Mouse (Mus musculus) MEL (cell line): ENCODE results near the gene Ganc. TPM values are rescaled to one million over a fixed set of nuclear protein-coding genes. Genes with fewer than 3 reads are reported as not detected.

Source experiments
- DNase-seq: peaks from one replicate; pipeline ENCODE4 v3.0.0; 2011; ENCODE audit warnings: low read depth, low spot score
- H3K27ac ChIP-seq: 2 replicates; pipeline ENCODE4 v1.5.1; 2012; ENCODE audit warnings: low read depth, mild to moderate bottlenecking, control low read depth, low read length, moderate library complexity; ENCODE audit not compliant: control insufficient read depth
- H3K27me3 ChIP-seq, 2 experiments: fragments of 150-350 bp in 1 of 2; sonication (generic) in 1 of 2; 2 replicates each; pipeline ENCODE4 v1.6.1; 2012; ENCODE audit warnings: low read length in 2 of 2, mild to moderate bottlenecking in 2 of 2, improper control_type of control experiment in 1 of 2, moderate library complexity in 1 of 2; ENCODE audit not compliant: insufficient read depth in 2 of 2, control insufficient read depth in 1 of 2
- H3K36me3 ChIP-seq, 2 experiments: 2 replicates each; pipeline ENCODE4 v1.6.1; 2012 to 2014; ENCODE audit warnings: low read length in 2 of 2, improper control_type of control experiment in 1 of 2, inconsistent platforms in 1 of 2, mild to moderate bottlenecking in 1 of 2; ENCODE audit not compliant: insufficient read depth in 2 of 2, control insufficient read depth in 1 of 2
- H3K4me1 ChIP-seq, 2 experiments: fragments of 150-350 bp in 1 of 2; sonication (generic) in 1 of 2; 2 replicates each; pipeline ENCODE4 v1.6.1; 2012; ENCODE audit warnings: low read length in 2 of 2, improper control_type of control experiment in 1 of 2, mild to moderate bottlenecking in 1 of 2; ENCODE audit not compliant: insufficient read depth in 2 of 2, control insufficient read depth in 1 of 2
- H3K4me3 ChIP-seq, 2 experiments: fragments of 150-350 bp in 1 of 2; sonication (generic) in 1 of 2; 2 replicates each; pipeline ENCODE4 v1.5.1; 2012; ENCODE audit warnings: low read depth in 2 of 2, low read length in 2 of 2, mild to moderate bottlenecking in 2 of 2, moderate library complexity in 2 of 2, control low read depth in 1 of 2, improper control_type of control experiment in 1 of 2; ENCODE audit not compliant: control insufficient read depth in 1 of 2, insufficient read depth in 1 of 2
- H3K79me2 ChIP-seq: 2 replicates; pipeline ENCODE4 v1.6.1; 2012; ENCODE audit warnings: mild to moderate bottlenecking, low read length, moderate library complexity; ENCODE audit not compliant: control insufficient read depth, poor library complexity, insufficient read depth
- H3K9ac ChIP-seq: 2 replicates; pipeline ENCODE4 v1.6.1; 2012; ENCODE audit warnings: low read depth, mild to moderate bottlenecking, control low read depth, low read length, moderate library complexity; ENCODE audit not compliant: control insufficient read depth, poor library complexity, severe bottlenecking
- H3K9me3 ChIP-seq: fragments of 150-350 bp; sonication (generic); replicated peaks from 2 replicates; pipeline ENCODE4 v1.6.1; 2012; ENCODE audit warnings: mild to moderate bottlenecking, low read length, improper control_type of control experiment, moderate library complexity; ENCODE audit not compliant: insufficient read depth
- BHLHE40 ChIP-seq: IDR thresholded peaks from 2 replicates; pipeline ENCODE4 v1.6.1; 2012; ENCODE audit warnings: low read depth, mild to moderate bottlenecking, inconsistent platforms, low read length, improper control_type of control experiment, borderline replicate concordance
- CHD1 ChIP-seq: IDR thresholded peaks from 2 replicates; pipeline ENCODE4 v1.6.1; 2012; ENCODE audit warnings: low read depth, mild to moderate bottlenecking, inconsistent platforms, low read length, improper control_type of control experiment
- CHD2 ChIP-seq: IDR thresholded peaks from 2 replicates; pipeline ENCODE4 v1.6.1; 2011; ENCODE audit warnings: low read length, improper control_type of control experiment
- CTCF ChIP-seq, 3 experiments: IDR thresholded peaks in 2 of 3; conservative IDR thresholded peaks in 1 of 3; 2 replicates each; pipeline ENCODE4 v1.5.1; 2011 to 2012; ENCODE audit warnings: low read length in 3 of 3, low read depth in 2 of 3, mild to moderate bottlenecking in 2 of 3, improper control_type of control experiment in 1 of 3, inconsistent platforms in 1 of 3, mixed read lengths in 1 of 3, moderate library complexity in 1 of 3; ENCODE audit not compliant: control insufficient read depth in 1 of 3, insufficient read depth in 1 of 3, poor library complexity in 1 of 3, severe bottlenecking in 1 of 3
- E2F4 ChIP-seq: IDR thresholded peaks from 2 replicates; pipeline ENCODE4 v1.6.1; 2011; ENCODE audit warnings: low read depth, low read length, improper control_type of control experiment, borderline replicate concordance
- ETS1 ChIP-seq: IDR thresholded peaks from 2 replicates; pipeline ENCODE4 v1.6.1; 2012; ENCODE audit warnings: low read depth, mild to moderate bottlenecking, inconsistent platforms, low read length, improper control_type of control experiment, moderate library complexity
- GABPA ChIP-seq: IDR thresholded peaks from 2 replicates; pipeline ENCODE4 v1.6.1; 2012; ENCODE audit warnings: low read depth, mild to moderate bottlenecking, inconsistent platforms, low read length, improper control_type of control experiment, moderate library complexity
- HCFC1 ChIP-seq: IDR thresholded peaks from 2 replicates; pipeline ENCODE4 v1.6.1; 2012; ENCODE audit warnings: low read depth, mild to moderate bottlenecking, inconsistent platforms, low read length, improper control_type of control experiment, moderate library complexity
- JUND ChIP-seq: IDR thresholded peaks from 2 replicates; pipeline ENCODE4 v1.6.1; 2011; ENCODE audit warnings: low read depth, mild to moderate bottlenecking, improper control_type of control experiment, low read length
- KAT2A ChIP-seq: conservative IDR thresholded peaks from 2 replicates; pipeline ENCODE4 v1.6.1; 2012; ENCODE audit warnings: low read depth, low read length, improper control_type of control experiment, inconsistent platforms
- MAX ChIP-seq: IDR thresholded peaks from 2 replicates; pipeline ENCODE4 v1.6.1; 2011; ENCODE audit warnings: low read length, improper control_type of control experiment
- MAZ ChIP-seq: IDR thresholded peaks from 2 replicates; pipeline ENCODE4 v1.6.1; 2012; ENCODE audit warnings: low read depth, mild to moderate bottlenecking, inconsistent platforms, low read length, improper control_type of control experiment
- MEF2A ChIP-seq: IDR thresholded peaks from 2 replicates; pipeline ENCODE4 v1.6.1; 2014; ENCODE audit warnings: low read depth, mild to moderate bottlenecking, inconsistent platforms, low read length, improper control_type of control experiment; ENCODE audit not compliant: poor library complexity, insufficient replicate concordance, severe bottlenecking; ENCODE audit errors: extremely low read depth
- MXI1 ChIP-seq: IDR thresholded peaks from 2 replicates; pipeline ENCODE4 v1.6.1; 2011; ENCODE audit warnings: mild to moderate bottlenecking, low read depth, low read length, improper control_type of control experiment
- MYC ChIP-seq: IDR thresholded peaks from 2 replicates; pipeline ENCODE4 v1.6.1; 2011; ENCODE audit warnings: low read depth, mild to moderate bottlenecking, low read length, improper control_type of control experiment, moderate library complexity
- NELFE ChIP-seq: IDR thresholded peaks from 2 replicates; pipeline ENCODE4 v1.6.1; 2011; ENCODE audit warnings: low read depth, low read length, improper control_type of control experiment
- NRF1 ChIP-seq: IDR thresholded peaks from 2 replicates; pipeline ENCODE4 v1.6.1; 2014; ENCODE audit warnings: low read depth, mild to moderate bottlenecking, inconsistent platforms, low read length, improper control_type of control experiment, moderate library complexity; ENCODE audit not compliant: poor library complexity, insufficient read depth, severe bottlenecking
- POLR2A ChIP-seq, 2 experiments: IDR thresholded peaks; 2 replicates each; pipeline ENCODE4 v1.6.1; 2011 to 2012; ENCODE audit warnings: low read length in 2 of 2, mild to moderate bottlenecking in 2 of 2, control low read depth in 1 of 2, improper control_type of control experiment in 1 of 2, low read depth in 1 of 2, moderate library complexity in 1 of 2; ENCODE audit not compliant: control insufficient read depth in 1 of 2, insufficient read depth in 1 of 2, poor library complexity in 1 of 2
- POLR2AphosphoS2 ChIP-seq: IDR thresholded peaks from 2 replicates; pipeline ENCODE4 v1.6.1; 2011; ENCODE audit warnings: low read length, improper control_type of control experiment
- RAD21 ChIP-seq: IDR thresholded peaks from 2 replicates; pipeline ENCODE4 v1.6.1; 2011; ENCODE audit warnings: mild to moderate bottlenecking, low read depth, low read length, improper control_type of control experiment
- SIN3A ChIP-seq: IDR thresholded peaks from 2 replicates; pipeline ENCODE4 v1.6.1; 2012; ENCODE audit warnings: low read length, improper control_type of control experiment, inconsistent platforms
- SMC3 ChIP-seq: IDR thresholded peaks from 2 replicates; pipeline ENCODE4 v1.6.1; 2011; ENCODE audit warnings: low read depth, low read length, improper control_type of control experiment
- TAL1 ChIP-seq: IDR thresholded peaks from 2 replicates; pipeline ENCODE4 v1.6.1; 2012; ENCODE audit warnings: mild to moderate bottlenecking, inconsistent platforms, low read length, moderate library complexity, mixed read lengths
- TCF12 ChIP-seq: IDR thresholded peaks from 2 replicates; pipeline ENCODE4 v1.6.1; 2014; ENCODE audit warnings: low read depth, mild to moderate bottlenecking, inconsistent platforms, low read length, improper control_type of control experiment, moderate library complexity
- UBTF ChIP-seq: IDR thresholded peaks from 2 replicates; pipeline ENCODE4 v1.6.1; 2012; ENCODE audit warnings: low read depth, mild to moderate bottlenecking, inconsistent platforms, low read length, improper control_type of control experiment, moderate library complexity, borderline replicate concordance; ENCODE audit not compliant: insufficient read depth
- USF1 ChIP-seq: IDR thresholded peaks from 2 replicates; pipeline ENCODE4 v1.6.1; 2014; ENCODE audit warnings: low read depth, mild to moderate bottlenecking, inconsistent platforms, low read length, improper control_type of control experiment, moderate library complexity
- USF2 ChIP-seq, 2 experiments: IDR thresholded peaks; 2 replicates each; pipeline ENCODE4 v1.6.1; 2011 to 2012; ENCODE audit warnings: improper control_type of control experiment in 2 of 2, low read length in 2 of 2, borderline replicate concordance in 1 of 2, inconsistent platforms in 1 of 2, low read depth in 1 of 2, mild to moderate bottlenecking in 1 of 2; ENCODE audit not compliant: insufficient read depth in 1 of 2
- ZC3H11A ChIP-seq: IDR thresholded peaks from 2 replicates; pipeline ENCODE4 v1.6.1; 2012; ENCODE audit warnings: low read depth, mild to moderate bottlenecking, inconsistent platforms, low read length, improper control_type of control experiment
- ZMIZ1 ChIP-seq: IDR thresholded peaks from 2 replicates; pipeline ENCODE4 v1.6.1; 2012; ENCODE audit warnings: low read depth, mild to moderate bottlenecking, inconsistent platforms, low read length, improper control_type of control experiment, moderate library complexity
- polyA plus RNA-seq, 2 experiments: library from polyadenylated mRNA; stranded (reverse) in 1 of 2; unstranded in 1 of 2; fragments of >175 nt in 1 of 2; fragments of >200 nt in 1 of 2; gene quantifications; 2 replicates each; pipeline versions ENCODE4 v1.2.1 to v1.2.4; 2012; ENCODE audit warnings: low replicate concordance in 2 of 2, low read depth in 1 of 2; ENCODE audit not compliant: insufficient read length in 2 of 2, insufficient read depth in 1 of 2, missing spikeins in 1 of 2
- total RNA-seq: library from RNA; depleted of rRNA; stranded (reverse); fragments of 300-350 nt; gene quantifications from 2 replicates; pipeline ENCODE4 v1.2.3, GENCODE M21; 2012

Ganc gene
- total and polyA plus RNA-seq, 3 experiments: 3.1 to 4.4 TPM; not detected in 1

DNA sequence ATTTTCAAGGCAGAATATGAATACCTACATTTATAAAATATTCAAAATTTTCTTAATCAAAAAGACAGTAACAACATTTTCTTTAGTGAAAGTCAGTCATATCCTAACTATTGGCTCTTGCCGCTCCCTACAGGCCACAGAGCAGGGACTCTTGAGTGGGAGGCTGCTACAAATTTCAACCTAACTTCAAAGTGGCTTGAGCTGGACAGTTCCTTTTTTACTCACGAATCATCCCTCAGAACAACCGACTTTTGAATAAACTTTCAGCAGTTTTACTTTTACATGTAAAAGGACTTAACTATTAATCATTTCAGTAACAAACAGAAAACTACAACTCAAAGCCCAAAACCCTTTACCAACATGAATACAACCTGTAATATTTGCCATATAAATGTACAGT, 883 bp upstream of the Ganc start:
- Histone ChIP-seq H3K27ac (no peak overlapping the region), H3K27me3 (no peaks in the 10 kb centered on the region), H3K4me1 (peaks cover 4 to 8% of the 10 kb centered on the region in 2 experiments), H3K36me3 (peaks cover 4 to 13% of the 10 kb centered on the region in 2 experiments; a peak in 3 of 4 replicates), H3K9ac (peak overlapping the region; percentile 83), H3K79me2 (peaks cover 28% of the 10 kb centered on the region), H3K9me3 (no peaks in the 10 kb centered on the region), H3K4me3 (peak overlapping the region in 1 of 2 experiments; percentile 72; a peak in 3 of 4 replicates)
- peak; percentile 41 for DNase-seq
- TF ChIP-seq USF2 (IDR thresholded peaks at IDR 0.05; ENCODE audit: borderline replicate concordance in 1 of 2, insufficient read depth in 1 of 2, low read depth in 1 of 2, low read length in 2 of 2): no peak
- TF ChIP-seq JUND: no peak
- TF ChIP-seq GABPA: no peak
- peak; percentile 78 for TF ChIP-seq SIN3A
- TF ChIP-seq NRF1: no peak
- TF ChIP-seq TCF12: no peak
- TF ChIP-seq MXI1: peak; percentile 55; the same call in 1 of the 2 replicates
- TF ChIP-seq RAD21: no peak
- no peak for TF ChIP-seq ZC3H11A
- TF ChIP-seq NELFE: no peak

DNA sequence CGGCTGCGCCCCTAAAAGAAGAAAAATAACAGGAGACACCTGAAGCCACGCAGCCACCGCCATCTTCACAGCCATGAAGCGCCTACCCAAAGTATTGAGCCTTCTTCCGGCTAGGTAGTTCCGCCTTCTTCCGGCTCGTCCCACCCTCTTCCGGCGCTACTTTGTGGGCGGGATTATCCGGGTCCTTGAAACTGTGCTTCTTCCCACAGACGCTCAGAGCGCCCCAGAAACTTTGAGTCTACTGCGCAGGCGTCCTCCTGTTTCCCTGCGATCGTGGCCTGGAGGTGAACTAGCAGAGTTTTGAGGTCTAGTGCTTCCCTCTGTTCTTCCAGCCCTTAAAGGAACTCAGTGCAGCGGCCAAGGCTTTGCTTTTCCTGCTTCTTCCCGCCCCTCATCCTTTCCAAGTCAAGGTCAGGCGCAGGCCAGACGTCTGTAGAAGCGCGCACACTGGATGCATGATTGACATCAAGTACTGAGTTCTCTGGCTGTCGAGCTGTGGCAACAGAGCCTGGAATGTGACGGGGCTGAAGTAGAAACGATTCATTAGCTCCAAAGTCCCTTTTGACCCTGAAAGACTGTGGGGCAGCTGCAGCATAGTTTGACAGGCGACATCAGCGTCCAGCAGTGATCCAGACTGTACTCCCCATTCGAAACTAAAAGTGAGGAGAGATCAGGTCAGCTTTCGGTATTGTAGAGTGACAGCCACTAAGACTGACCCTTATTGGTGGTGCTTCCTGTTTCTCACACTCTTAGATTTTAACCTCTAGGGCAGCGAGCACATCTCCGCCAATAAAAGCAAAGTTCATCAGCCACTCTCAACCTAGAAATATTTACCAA, 508 bp downstream of the Ganc start, which contains the start of gene Tmem87a:
Gene Tmem87a, minus strand, starts transcription at position 128 of the 837 bp plus-strand sequence.
- DNase-seq: peak; percentile 98
- H3K36me3 ChIP-seq: peaks cover 1 to 13% of the 10 kb centered on the region in 2 experiments; a peak in 3 of 4 replicates
- TF ChIP-seq JUND: no peak
- no peak for TF ChIP-seq ETS1
- TF ChIP-seq MEF2A: 0 out of 2 replicates have a peak, but pooled peaks have one; percentile 11
- no peak for TF ChIP-seq CHD1
- no peak for TF ChIP-seq CTCF (IDR thresholded peaks at IDR 0.05 in 2 of 3, conservative IDR thresholded peaks at IDR 0.05 in 1 of 3; ENCODE audit: control insufficient read depth in 1 of 3, insufficient read depth in 1 of 3, low read depth in 2 of 3, low read length in 3 of 3, poor library complexity in 1 of 3, severe bottlenecking in 1 of 3)
- TF ChIP-seq UBTF: no peak
- TF ChIP-seq ZC3H11A: no peak
- TF ChIP-seq USF2 (IDR thresholded peaks at IDR 0.05; ENCODE audit: borderline replicate concordance in 1 of 2, insufficient read depth in 1 of 2, low read depth in 1 of 2, low read length in 2 of 2): no peak
- no peak for TF ChIP-seq MAZ
- peak; percentile 92 for TF ChIP-seq POLR2AphosphoS2
- peak; percentile 89; the same call in 1 of the 2 replicates for TF ChIP-seq ZMIZ1
- no peak for TF ChIP-seq USF1
- TF ChIP-seq KAT2A: no peak; the same call in 1 of the 2 replicates
- TF ChIP-seq POLR2A (IDR thresholded peaks at IDR 0.05; ENCODE audit: control insufficient read depth in 1 of 2, insufficient read depth in 1 of 2, low read depth in 1 of 2, low read length in 2 of 2, poor library complexity in 1 of 2): peak; percentile 80 to 97
- no peak for TF ChIP-seq SMC3
- TF ChIP-seq E2F4: no peak
- peak; percentile 87 for TF ChIP-seq HCFC1
- TF ChIP-seq GABPA: no peak
- no peak for TF ChIP-seq TAL1
- TF ChIP-seq CHD2: no peak
- TF ChIP-seq BHLHE40: no peak
- TF ChIP-seq MAX: no peak; the same call in 1 of the 2 replicates
- 0 out of 2 replicates have a peak, but pooled peaks have one; percentile 65 for TF ChIP-seq MYC

More for the DNA sequence above, 508 bp downstream of the Ganc start, which contains the start of gene Tmem87a:
- Histone ChIP-seq H3K27ac (peak within 1 kb of the TSS; percentile 90), H3K9me3 (no peaks in the 10 kb centered on the region), H3K79me2 (peaks cover 25% of the 10 kb centered on the region), H3K27me3 (no peaks in the 10 kb centered on the region), H3K4me1 (peaks cover 4 to 8% of the 10 kb centered on the region in 2 experiments), H3K9ac (peak within 1 kb of the TSS; percentile 83), H3K4me3 (peak within 1 kb of the TSS; percentile 72 to 84)
